Mouse (Mus musculus) ovary, postnatal 10 days (tissue): ENCODE measurements at regions not wholly inside any gene's neighbourhood (a gene's known extent, or its start where the extent isn't known, plus 50 kb on each side); places are given as distances from the start of the nearest gene placed in this dataset.

Source experiments
- DNase-seq: peaks from one replicate; pipeline ENCODE4 v3.0.0; 2022; ENCODE audit warnings: low spot score

- no peak for DNase-seq
Observed at GRCm38 (mm10) chr9:40617676-40618062, 52.7 kb upstream of the Gm21915 start.

DNA sequence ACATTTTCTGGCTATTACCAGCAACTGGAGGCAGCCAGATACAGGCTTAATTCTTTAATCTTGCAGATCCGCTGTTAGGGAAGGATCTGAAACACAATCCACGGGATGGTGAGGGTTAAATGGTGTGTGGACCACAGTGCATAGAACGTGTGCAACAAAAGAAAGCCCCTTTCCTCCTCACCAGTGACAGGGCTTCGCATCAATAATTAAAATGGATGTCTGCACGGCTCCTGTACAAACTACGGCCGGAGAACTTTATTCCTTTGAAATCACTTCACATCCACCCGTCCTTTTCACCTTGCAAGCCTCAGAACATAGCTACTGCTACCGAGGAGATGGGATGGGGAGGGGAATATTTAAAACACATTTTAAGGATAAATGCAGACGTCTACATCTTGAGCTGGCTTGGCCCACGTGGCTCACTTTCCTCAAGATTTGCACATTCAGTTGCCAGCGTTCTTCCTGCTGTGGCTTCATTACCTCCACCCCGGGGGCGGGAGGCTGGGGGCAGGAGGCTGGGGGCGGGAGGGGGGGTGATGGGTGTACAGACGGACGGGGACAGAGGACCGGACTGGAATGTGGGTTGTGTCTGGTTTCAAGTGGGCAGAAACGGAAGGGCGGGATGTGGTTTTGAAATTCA lies 53.3 kb upstream of the Gm21915 start:
- DNase-seq, result no peak

GRCm38 (mm10) chr9:40616426-40617035 lies 53.9 kb upstream of the Gm21915 start:
- peak; percentile 33 for DNase-seq

- no peak for DNase-seq
Observed at GRCm38 (mm10) chr9:40615891-40616290, 54.5 kb upstream of the Gm21915 start.

GRCm38 (mm10) chr9:40614071-40614470 lies 56.3 kb upstream of the Gm21915 start:
- DNase-seq, result no peak

DNA sequence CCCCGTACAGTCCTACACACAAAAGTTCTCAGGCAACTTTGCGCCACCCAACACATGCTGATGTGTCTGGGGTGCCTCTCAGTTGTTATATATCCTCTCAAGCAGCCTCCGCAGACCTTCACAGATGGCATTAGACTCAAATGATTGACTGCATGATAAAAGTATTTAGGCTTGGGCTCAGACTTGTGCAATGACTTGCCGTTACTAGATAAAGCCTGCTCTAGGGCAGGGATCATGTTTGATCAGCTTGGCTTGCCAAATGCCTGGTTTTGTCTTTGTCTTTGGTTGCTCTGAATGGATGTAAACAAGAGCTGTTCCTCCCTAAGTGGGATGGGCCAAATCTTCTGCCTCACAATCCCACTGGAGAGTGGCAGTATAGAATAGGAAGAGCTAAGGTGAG lies 57.2 kb upstream of the Gm21915 start:
- no peak for DNase-seq

DNA sequence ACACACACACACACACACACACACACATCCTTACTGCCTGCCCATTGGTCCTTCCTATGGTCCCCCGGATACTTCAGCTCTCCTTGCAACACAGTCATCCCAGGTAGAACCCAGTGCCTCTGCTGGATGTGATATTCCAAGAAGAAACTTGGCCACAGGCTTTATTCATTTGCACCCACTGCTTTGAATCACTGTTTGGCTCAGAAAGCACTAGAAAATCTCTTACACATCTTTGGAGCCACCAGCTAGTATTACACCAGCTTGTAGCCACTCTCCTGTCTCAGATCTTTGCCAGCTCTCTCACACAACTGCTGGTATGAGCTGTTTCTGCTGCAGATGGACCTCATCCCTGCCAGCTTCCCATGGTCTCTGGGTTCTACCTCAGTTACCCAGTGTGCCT lies 57.7 kb upstream of the Gm21915 start:
- DNase-seq, result no peak

DNA sequence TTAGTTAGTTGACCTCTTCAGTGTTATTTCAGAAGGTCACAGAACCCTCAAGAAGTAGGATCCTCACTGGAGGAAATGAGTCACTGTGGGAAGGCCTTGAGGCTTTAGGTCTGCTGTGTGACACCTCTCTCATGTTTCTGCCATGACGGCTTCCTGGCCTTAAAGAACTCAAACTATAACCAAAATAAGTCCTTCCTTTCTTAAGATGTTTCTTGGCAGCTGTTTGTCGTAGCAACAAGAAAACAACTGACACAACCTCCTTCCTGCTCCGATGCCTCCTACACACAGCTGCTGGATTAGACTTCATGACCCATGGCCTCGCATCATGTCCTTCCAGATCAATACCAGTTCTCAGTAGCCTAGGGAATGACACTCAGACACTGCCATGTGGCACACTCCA lies 58.1 kb upstream of the Gm21915 start:
- DNase-seq, result no peak

GRCm38 (mm10) chr9:40611626-40612025 lies 58.8 kb upstream of the Gm21915 start:
- DNase-seq, result no peak

DNA sequence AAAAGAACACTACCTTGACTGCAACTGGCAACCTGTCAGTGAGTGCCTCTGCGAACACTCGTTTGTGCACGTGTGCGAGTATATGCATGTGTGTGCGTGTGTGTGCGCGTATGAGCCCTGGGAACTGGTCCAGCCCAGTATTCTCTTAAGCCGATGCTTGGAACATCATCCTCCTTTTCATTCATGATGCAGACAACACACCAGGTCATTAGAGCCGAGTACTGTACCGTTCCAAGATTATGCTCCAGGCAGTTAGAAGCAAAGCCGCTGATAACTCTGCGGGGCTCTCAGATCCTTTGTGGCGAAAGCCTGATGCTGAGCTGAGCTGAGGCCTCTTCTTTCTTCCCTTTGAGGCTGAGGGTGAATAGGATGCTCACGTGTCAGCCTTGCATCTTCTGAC lies 61.8 kb upstream of the Gm21915 start:
- DNase-seq, result no peak

DNA sequence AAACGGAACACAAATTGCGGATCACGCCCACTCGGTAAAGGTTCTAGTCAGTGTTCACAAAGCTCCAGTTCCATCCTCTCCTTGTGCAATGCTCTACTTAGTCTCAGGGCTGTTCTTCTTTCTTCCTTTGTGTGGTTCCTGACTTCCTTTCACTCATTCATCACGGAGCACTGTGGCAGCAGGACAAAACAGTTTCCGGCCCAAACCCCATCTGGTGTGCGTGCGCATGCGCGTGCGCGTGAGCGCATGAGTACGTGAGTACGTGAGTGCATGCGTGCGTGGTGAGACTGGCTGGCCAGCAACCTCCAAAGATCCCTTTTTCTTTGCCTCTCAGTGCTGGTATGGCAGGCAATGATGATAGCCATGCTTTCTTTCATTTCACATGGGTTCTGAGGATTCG lies 62.5 kb upstream of the Gm21915 start:
- DNase-seq, result no peak

DNA sequence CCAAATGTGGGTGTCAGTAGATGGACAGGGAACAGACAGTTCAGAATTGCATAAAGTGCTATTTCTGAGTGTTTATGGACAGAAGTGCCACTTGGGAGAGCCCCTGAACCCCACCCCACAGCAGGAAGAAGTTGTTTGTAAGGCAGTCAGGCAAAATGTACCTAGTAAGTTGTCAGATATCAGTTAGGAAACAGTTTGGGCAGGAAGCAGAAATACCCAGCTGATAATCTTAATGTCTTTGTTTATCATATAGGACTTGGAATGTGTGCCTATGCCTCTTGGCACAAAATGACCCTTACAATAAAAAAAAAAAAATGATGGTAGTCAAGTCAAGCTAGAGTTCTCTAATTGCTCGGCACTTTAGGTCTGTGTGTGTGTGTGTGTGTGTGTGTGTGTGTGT lies 66.9 kb upstream of the Gm21915 start:
- no peak for DNase-seq

GRCm38 (mm10) chr9:40598431-40598831 lies 67.2 kb upstream of the Gramd1b start:
- no peak for DNase-seq

DNA sequence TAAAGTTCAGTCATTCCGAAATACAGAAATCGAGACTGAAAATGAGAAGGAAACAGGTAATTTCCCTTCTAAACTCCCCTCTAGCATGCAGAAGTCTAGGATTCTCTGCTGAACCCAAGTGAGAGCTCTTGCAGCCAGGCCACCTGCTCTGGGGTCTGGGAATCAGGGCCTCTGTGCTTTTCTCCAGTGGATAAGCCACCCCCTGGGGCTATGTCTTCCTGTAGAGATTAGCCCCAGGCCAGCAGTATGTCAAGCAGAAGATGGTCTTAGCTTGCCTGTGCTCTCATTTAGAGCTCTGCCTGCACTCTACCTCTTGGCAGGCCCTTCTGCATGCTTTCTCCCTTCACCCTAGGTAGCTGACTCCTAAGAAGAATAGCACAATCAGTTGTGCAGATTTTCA lies 56.2 kb upstream of the Gramd1b start:
- no peak for DNase-seq

DNA sequence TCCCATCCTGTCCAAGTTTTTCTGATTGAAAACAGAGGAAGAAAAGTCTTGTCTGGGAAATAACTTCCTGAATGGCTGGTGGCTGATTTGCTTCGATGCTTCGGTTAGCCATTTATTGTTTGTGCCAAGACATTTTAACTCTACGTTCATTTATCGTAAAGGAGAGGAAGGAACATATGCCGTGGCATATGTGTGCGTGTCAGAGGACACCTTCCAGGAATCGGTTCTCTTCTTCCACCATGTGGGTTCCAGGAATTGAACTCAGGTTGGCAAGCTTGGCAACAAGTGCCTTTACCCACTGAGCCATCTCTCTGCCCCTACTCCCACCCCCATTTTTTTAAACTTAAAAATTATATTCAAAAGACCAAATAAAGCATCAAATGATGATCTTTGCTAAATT lies 55.4 kb upstream of the Gramd1b start:
- no peak for DNase-seq

GRCm38 (mm10) chr9:40583554-40583953 lies 52.4 kb upstream of the Gramd1b start:
- peak; percentile 59 for DNase-seq

DNA sequence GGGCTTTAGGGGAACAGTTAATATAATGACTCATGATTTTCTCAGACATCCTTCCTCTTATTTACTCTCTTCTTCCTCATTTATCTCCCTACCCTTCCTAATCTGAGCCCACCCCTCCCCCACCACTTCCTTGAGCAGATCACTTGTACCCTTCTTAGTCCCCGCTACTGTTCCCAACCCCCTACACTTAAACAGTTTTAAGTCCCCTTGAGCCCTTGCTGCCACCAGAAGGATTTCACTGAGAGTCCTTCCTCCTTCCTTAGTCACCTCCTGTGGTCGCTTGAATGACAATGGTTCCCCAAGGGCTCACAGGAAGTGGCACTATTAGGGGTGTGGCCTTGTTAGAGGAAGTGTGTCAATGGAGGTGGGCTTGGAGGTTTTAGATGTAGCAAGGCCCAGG lies 50.7 kb upstream of the Gramd1b start:
- DNase-seq, result no peak
